Mouse (Mus musculus): ENCODE results near the gene Hnrnpul2. TPM values are rescaled to one million over a fixed set of nuclear protein-coding genes. Genes with fewer than 3 reads are reported as not detected.

Hnrnpul2 gene
- polyA plus RNA-seq, 1 experiment from 2014 or later, result 3.3 TPM

DNA sequence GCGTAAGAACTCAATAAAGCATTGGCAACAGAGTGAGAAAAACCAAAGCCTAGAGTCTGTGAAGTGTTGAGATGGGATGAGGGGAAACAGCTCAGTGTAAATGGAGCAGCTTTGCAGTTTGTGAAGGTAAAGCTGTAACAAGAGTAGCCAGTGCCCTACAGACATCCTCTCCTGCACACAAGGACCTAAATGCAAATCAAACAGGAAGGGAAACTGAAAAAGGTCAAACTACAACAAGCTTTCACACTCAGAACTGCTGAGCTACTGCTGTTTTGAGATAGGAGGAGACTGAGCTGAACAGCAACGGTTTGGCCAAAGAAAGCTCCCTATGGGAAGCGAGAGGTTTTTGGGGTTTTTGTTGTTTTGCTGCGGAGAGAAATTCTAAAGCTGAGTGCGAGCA is 13.0 kb upstream of the Hnrnpul2 start:
- Histone ChIP-seq H3K27me3 (ENCODE audit: control insufficient read depth, insufficient read depth, low read length) (no peaks in the 10 kb centered on the region), H3K4me1 (ENCODE audit: control insufficient read depth, insufficient read depth, low read length) (peaks cover 5% of the 10 kb centered on the region), H3K9ac (ENCODE audit: low read length) (no peak overlapping the region), H3K27ac (ENCODE audit: low read length) (no peak overlapping the region), H3K9me3 (replicated peaks; ENCODE audit: control insufficient read depth, low read length) (no peaks in the 10 kb centered on the region), H3K4me2 (ENCODE audit: low read depth, low read length) (no peak overlapping the region), H3K4me3 (ENCODE audit: low read length) (no peak overlapping the region), H3K36me3 (ENCODE audit: control insufficient read depth, insufficient read depth) (peaks cover 16% of the 10 kb centered on the region)
- 93% methylated on average over 5 of the region's 5 CpGs for WGBS
- no peak for ATAC-seq (replicated peaks; ENCODE audit: extremely low read depth, insufficient read depth, low FRiP score)

DNA sequence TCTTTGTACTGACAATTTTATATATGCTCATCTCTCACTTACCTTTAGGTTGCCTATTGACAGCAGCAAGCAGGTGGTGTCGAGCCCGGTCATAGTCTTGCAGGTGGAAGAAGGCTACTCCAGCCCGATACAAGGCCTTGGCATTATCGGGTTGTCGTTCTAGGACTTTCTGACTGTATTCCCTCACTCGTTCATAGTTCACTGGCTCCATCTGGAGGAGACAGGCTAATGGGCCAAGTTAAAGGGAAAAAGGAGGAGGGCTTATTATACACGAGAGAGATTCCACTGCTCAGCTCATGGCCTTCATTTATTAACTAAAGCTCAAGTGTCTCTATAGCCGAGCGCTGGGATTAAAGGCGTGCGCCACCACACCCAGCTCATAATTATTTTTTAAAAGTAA is 4.0 kb upstream of the Hnrnpul2 start:
- Histone ChIP-seq H3K36me3 (ENCODE audit: control insufficient read depth, insufficient read depth) (peaks cover 29% of the 10 kb centered on the region), H3K4me2 (ENCODE audit: low read depth, low read length) (no peak overlapping the region), H3K9me3 (replicated peaks; ENCODE audit: control insufficient read depth, low read length) (no peaks in the 10 kb centered on the region), H3K4me1 (ENCODE audit: control insufficient read depth, insufficient read depth, low read length) (peaks cover 15% of the 10 kb centered on the region), H3K27me3 (ENCODE audit: control insufficient read depth, insufficient read depth, low read length) (no peaks in the 10 kb centered on the region), H3K27ac (ENCODE audit: low read length) (no peak overlapping the region), H3K4me3 (ENCODE audit: low read length) (no peak overlapping the region), H3K9ac (ENCODE audit: low read length) (no peak overlapping the region)
- WGBS, result 77% methylated on average over 11 of the region's 11 CpGs
- no peak for ATAC-seq (replicated peaks; ENCODE audit: extremely low read depth, insufficient read depth, low FRiP score)

DNA sequence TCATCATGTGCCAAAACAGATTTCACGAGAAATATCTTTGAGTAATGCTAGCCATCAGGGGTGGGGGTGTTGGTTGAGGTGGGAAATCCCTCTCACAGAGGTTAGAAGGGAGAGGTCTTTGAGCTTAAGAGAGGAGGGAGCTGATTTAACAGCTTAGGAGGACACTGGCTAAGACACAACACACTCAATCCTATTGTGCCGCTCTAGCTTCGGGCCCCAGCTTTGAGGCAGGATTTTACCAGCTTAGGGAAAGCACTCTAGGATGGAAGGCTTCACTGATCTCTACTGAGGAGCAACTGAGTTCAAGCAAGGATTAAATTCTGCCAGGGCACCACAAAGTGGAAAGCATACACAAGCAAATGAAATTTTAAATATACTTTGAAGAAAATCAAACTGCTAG is 2.8 kb upstream of the Hnrnpul2 start:
- Histone ChIP-seq H3K36me3 (ENCODE audit: control insufficient read depth, insufficient read depth) (peaks cover 25% of the 10 kb centered on the region), H3K9ac (ENCODE audit: low read length) (peak overlapping the region; percentile 42; the same call in 1 of the 2 replicates)
- ATAC-seq (replicated peaks; ENCODE audit: extremely low read depth, insufficient read depth, low FRiP score), result no peak

DNA sequence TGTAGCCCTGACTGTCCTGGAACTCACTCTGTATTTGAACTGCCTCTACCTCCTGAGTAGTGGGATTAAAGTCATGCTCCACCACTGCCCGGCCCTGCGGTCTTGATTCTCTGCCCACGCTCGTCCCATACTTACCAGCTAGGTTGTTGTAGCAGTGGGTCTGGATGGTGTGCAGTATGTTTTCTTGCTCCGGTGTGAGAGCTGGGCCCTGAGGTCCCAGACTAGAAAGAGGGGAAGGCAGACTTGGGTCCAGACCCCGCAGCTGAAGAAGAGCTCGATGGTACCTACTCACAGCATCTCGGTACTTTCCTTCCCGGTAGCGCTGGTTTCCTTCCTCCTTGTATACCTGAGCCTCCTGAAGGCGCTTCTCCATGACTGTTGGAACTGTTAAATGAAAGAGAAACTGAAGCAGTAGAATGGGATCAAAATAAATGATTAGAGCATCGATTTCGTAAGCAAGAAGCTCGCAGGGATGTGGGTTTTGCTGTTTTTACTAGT is 1.5 kb upstream of the Hnrnpul2 start:
- Histone ChIP-seq H3K9ac (ENCODE audit: low read length) (peak overlapping the region; percentile 81), H3K4me3 (ENCODE audit: low read length) (peak overlapping the region; percentile 100), H3K27ac (ENCODE audit: low read length) (peak overlapping the region; percentile 100), H3K9me3 (replicated peaks; ENCODE audit: control insufficient read depth, low read length) (no peaks in the 10 kb centered on the region), H3K4me1 (ENCODE audit: control insufficient read depth, insufficient read depth, low read length) (peaks cover 29% of the 10 kb centered on the region), H3K4me2 (ENCODE audit: low read depth, low read length) (peak overlapping the region; percentile 88), H3K36me3 (ENCODE audit: control insufficient read depth, insufficient read depth) (peaks cover 18% of the 10 kb centered on the region), H3K27me3 (ENCODE audit: control insufficient read depth, insufficient read depth, low read length) (no peaks in the 10 kb centered on the region)
- no peak for ATAC-seq (replicated peaks; ENCODE audit: extremely low read depth, insufficient read depth, low FRiP score)
- WGBS, result 15% methylated on average over 14 of the region's 14 CpGs

More for the DNA sequence above, 2.8 kb upstream of the Hnrnpul2 start:
- H3K27ac ChIP-seq (ENCODE audit: low read length), result no peak overlapping the region
- no peaks in the 10 kb centered on the region for H3K27me3 ChIP-seq (ENCODE audit: control insufficient read depth, insufficient read depth, low read length)
- 75% methylated on average over 3 of the region's 3 CpGs for WGBS
- H3K4me1 ChIP-seq (ENCODE audit: control insufficient read depth, insufficient read depth, low read length), result peaks cover 18% of the 10 kb centered on the region
- no peaks in the 10 kb centered on the region for H3K9me3 ChIP-seq (replicated peaks; ENCODE audit: control insufficient read depth, low read length)
- H3K4me3 ChIP-seq (ENCODE audit: low read length), result no peak overlapping the region
- H3K4me2 ChIP-seq (ENCODE audit: low read depth, low read length), result no peak overlapping the region

DNA sequence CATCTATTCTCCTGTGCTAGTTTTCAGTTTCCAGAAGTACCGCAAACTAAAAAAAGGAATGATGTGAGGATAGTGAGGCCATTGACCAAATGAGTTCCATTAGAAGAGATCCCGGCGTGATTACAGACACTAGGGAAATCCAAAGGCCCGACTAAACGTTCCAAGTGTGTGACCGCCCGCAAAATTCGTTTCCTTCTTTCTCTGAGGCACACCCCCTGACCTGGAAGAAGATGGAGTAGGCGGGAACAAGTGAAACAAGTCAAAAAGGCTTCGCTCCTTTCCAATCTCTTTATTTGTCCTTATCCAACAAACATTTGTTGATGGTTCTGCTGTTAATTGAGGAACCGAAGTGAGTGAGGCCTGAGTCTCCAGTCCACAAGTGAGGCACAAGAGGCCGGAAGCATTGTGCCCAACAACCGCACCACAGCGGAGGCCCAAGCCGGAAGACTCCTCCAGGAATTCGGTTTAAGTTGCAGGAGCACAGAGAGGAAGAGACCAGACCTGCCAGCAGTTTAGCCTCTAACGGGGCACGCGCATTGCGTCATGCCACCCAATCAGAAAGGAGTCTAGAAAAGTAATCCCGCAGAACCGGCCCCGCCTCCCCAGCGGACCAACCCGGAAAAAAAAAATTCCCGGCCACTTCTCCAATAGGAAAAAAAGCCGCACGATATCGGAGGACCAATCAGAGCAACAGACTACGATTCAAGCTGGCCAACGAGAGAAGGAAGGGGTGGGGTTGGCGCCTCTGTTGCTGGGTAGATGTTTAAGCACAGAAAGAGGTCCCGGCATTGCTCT is 812 bp upstream of the Hnrnpul2 start, which contains the start of gene Ttc9c:
Gene Ttc9c (minus strand): TSS at position 533 of the 795 bp plus-strand sequence.
- Histone ChIP-seq H3K4me1 (ENCODE audit: control insufficient read depth, insufficient read depth, low read length) (peaks cover 29% of the 10 kb centered on the region), H3K27me3 (ENCODE audit: control insufficient read depth, insufficient read depth, low read length) (no peaks in the 10 kb centered on the region), H3K4me3 (ENCODE audit: low read length) (peak within 1 kb of the TSS; percentile 100), H3K9ac (ENCODE audit: low read length) (peak within 1 kb of the TSS; percentile 98), H3K9me3 (replicated peaks; ENCODE audit: control insufficient read depth, low read length) (no peaks in the 10 kb centered on the region), H3K36me3 (ENCODE audit: control insufficient read depth, insufficient read depth) (peaks cover 24% of the 10 kb centered on the region), H3K4me2 (ENCODE audit: low read depth, low read length) (peak within 1 kb of the TSS; percentile 88), H3K27ac (ENCODE audit: low read length) (peak within 1 kb of the TSS; percentile 100)
- peak; percentile 89 for ATAC-seq (replicated peaks; ENCODE audit: extremely low read depth, insufficient read depth, low FRiP score)
- WGBS, result under 1% methylated on average over 33 of the region's 33 CpGs

DNA sequence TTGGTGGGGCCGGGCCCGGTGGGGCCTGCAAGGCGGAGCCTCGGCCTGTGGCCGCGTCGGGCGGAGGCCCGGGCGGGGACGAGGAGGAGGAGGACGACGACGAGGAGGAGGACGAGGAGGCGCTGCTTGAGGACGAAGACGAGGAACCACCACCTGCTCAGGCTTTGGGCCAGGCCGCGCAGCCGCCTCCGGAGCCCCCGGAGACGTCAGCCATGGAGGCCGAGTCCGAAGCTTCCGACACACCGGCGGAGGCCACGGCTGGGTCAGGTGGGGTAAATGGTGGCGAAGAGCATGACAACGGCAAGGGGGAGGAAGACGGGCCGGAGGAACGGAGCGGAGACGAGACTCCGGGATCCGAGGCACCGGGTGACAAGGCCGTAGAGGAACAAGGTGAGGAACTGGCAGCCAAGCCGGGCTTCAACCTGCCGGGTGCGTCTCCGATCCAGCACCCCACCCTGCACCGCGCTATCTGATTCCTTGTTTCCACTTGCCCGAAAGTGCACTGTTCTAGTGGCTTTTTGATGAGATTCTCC is 680 bp downstream of the Hnrnpul2 start:
- H3K36me3 ChIP-seq (ENCODE audit: control insufficient read depth, insufficient read depth), result peaks cover 31% of the 10 kb centered on the region
- peak overlapping the region; percentile 100 for H3K4me3 ChIP-seq (ENCODE audit: low read length)
- peaks cover 29% of the 10 kb centered on the region for H3K4me1 ChIP-seq (ENCODE audit: control insufficient read depth, insufficient read depth, low read length)
- peak overlapping the region; percentile 98 for H3K9ac ChIP-seq (ENCODE audit: low read length)
- H3K27ac ChIP-seq (ENCODE audit: low read length), result peak overlapping the region; percentile 100
- WGBS, result under 1% methylated on average over 47 of the region's 48 CpGs
- ATAC-seq (replicated peaks; ENCODE audit: extremely low read depth, insufficient read depth, low FRiP score), result peak; percentile 13
- peak overlapping the region; percentile 88 for H3K4me2 ChIP-seq (ENCODE audit: low read depth, low read length)
- H3K9me3 ChIP-seq (replicated peaks; ENCODE audit: control insufficient read depth, low read length), result no peaks in the 10 kb centered on the region
- H3K27me3 ChIP-seq (ENCODE audit: control insufficient read depth, insufficient read depth, low read length), result no peaks in the 10 kb centered on the region

DNA sequence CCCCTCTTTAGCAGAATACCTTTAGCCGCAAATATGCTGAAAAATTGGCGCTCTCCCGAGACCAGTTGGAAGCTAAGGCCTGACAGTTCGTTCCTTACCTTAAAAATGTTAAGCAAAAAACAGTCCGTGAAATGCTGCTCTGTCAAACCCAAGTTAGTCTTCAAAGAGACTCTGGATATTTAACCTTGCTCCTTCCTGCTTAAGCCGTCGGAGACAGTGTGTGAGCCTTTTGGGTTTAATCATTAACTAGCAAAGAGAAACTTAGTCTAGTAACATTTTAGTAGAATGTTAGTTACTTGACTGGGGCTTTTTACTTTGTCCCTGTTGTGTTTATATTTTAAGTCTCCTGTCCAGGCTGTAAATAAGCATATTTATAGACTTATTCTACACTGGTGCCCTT is 1.3 kb downstream of the Hnrnpul2 start:
- WGBS, result under 1% methylated on average over 7 of the region's 7 CpGs

DNA sequence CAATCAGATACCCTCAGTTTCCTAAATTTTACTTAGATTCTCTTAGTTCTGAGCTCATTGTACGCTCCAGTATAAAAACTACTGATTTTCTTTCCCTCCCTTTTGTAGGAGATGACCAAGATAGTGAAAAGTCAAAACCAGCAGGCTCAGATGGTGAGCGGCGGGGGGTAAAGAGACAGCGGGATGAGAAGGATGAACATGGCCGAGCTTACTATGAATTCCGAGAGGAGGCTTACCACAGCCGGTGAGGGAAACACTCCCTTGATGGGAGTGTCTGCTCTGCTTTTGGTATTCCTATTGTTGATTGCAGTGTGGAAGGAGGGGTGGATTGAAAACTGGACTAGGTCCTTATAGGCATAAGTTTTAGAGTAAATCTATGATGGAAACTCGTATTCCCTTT is 2.9 kb downstream of the Hnrnpul2 start:
- Histone ChIP-seq H3K4me3 (ENCODE audit: low read length) (peak overlapping the region; percentile 33), H3K9me3 (replicated peaks; ENCODE audit: control insufficient read depth, low read length) (no peaks in the 10 kb centered on the region), H3K27me3 (ENCODE audit: control insufficient read depth, insufficient read depth, low read length) (no peaks in the 10 kb centered on the region), H3K36me3 (ENCODE audit: control insufficient read depth, insufficient read depth) (peaks cover 42% of the 10 kb centered on the region), H3K4me2 (ENCODE audit: low read depth, low read length) (peak overlapping the region; percentile 88), H3K9ac (ENCODE audit: low read length) (no peak overlapping the region), H3K4me1 (ENCODE audit: control insufficient read depth, insufficient read depth, low read length) (peaks cover 18% of the 10 kb centered on the region), H3K27ac (ENCODE audit: low read length) (no peak overlapping the region)
- no peak for ATAC-seq (replicated peaks; ENCODE audit: extremely low read depth, insufficient read depth, low FRiP score)
- WGBS, result 64% methylated on average over 8 of the region's 8 CpGs

More for the DNA sequence above, 1.3 kb downstream of the Hnrnpul2 start:
- peak overlapping the region; percentile 88 for H3K4me2 ChIP-seq (ENCODE audit: low read depth, low read length)
- H3K36me3 ChIP-seq (ENCODE audit: control insufficient read depth, insufficient read depth), result peaks cover 33% of the 10 kb centered on the region
- no peaks in the 10 kb centered on the region for H3K27me3 ChIP-seq (ENCODE audit: control insufficient read depth, insufficient read depth, low read length)
- peak overlapping the region; percentile 100 for H3K4me3 ChIP-seq (ENCODE audit: low read length)
- peak overlapping the region; percentile 100 for H3K27ac ChIP-seq (ENCODE audit: low read length)
- ATAC-seq (replicated peaks; ENCODE audit: extremely low read depth, insufficient read depth, low FRiP score), result no peak
- H3K9me3 ChIP-seq (replicated peaks; ENCODE audit: control insufficient read depth, low read length), result no peaks in the 10 kb centered on the region
- H3K9ac ChIP-seq (ENCODE audit: low read length), result peak overlapping the region; percentile 98
- peaks cover 29% of the 10 kb centered on the region for H3K4me1 ChIP-seq (ENCODE audit: control insufficient read depth, insufficient read depth, low read length)

DNA sequence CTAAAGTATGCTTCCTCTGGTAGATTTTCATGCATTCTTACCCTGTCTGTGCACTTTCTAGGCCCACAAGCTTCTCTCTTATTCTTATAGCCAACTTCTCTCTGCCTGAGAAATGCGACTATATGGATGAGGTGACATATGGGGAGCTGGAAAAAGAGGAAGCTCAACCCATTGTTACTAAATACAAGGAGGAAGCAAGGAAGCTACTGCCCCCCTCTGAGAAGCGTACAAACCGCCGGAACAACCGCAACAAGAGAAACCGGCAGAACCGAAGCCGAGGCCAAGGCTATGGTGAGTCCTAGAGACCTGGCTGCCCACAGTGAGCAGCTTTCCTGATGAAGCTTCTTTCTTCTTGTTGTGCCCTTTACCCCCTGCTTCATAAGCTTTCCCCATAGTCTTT is 9.8 kb downstream of the Hnrnpul2 start, which contains the start of gene AC129217.1:
Gene AC129217.1 (plus strand): TSS at position 114 of the 400 bp plus-strand sequence.
- H3K4me2 ChIP-seq (ENCODE audit: low read depth, low read length), result no peak within 1 kb of the TSS
- no peak within 1 kb of the TSS for H3K4me3 ChIP-seq (ENCODE audit: low read length)
- no peaks in the 10 kb centered on the region for H3K27me3 ChIP-seq (ENCODE audit: control insufficient read depth, insufficient read depth, low read length)
- H3K36me3 ChIP-seq (ENCODE audit: control insufficient read depth, insufficient read depth), result peaks cover 87% of the 10 kb centered on the region
- no peak within 1 kb of the TSS for H3K9ac ChIP-seq (ENCODE audit: low read length)
- ATAC-seq (replicated peaks; ENCODE audit: extremely low read depth, insufficient read depth, low FRiP score), result no peak
- H3K27ac ChIP-seq (ENCODE audit: low read length), result no peak within 1 kb of the TSS
- 80% methylated on average over 8 of the region's 8 CpGs for WGBS
- no peaks in the 10 kb centered on the region for H3K4me1 ChIP-seq (ENCODE audit: control insufficient read depth, insufficient read depth, low read length)
- H3K9me3 ChIP-seq (replicated peaks; ENCODE audit: control insufficient read depth, low read length), result no peaks in the 10 kb centered on the region
